13 mouse cellular contexts compared by ENCODE assay signal in genomic region chr12:7576081-7576480, GRCm38 (mm10).
"Had no signal": no experiment of that assay in that cellular context is flagged by ENCODE, and none has a peak within 500 bp of the region (broad histone marks: within the 10 kb centered on the region; RNA-seq: fewer than 3 reads in every experiment).

No protein-coding gene starts in this region.

- H3K9ac ChIP-seq: limb, embryonic 12.5 days; liver, embryonic 15.5 days; midbrain, embryonic 13.5 days had no signal

- H3K27ac ChIP-seq: kidney, postnatal 0 days; limb, embryonic 12.5 days; liver, embryonic 15.5 days; midbrain, embryonic 13.5 days; stomach, postnatal 0 days had no signal

- H3K27me3 ChIP-seq: limb, embryonic 12.5 days; liver, embryonic 15.5 days; midbrain, embryonic 13.5 days had no signal

- H3K36me3 ChIP-seq: limb, embryonic 12.5 days; liver, embryonic 15.5 days; midbrain, embryonic 13.5 days had no signal

- H3K4me1 ChIP-seq: limb, embryonic 12.5 days; liver, embryonic 15.5 days; midbrain, embryonic 13.5 days had no signal

- DNase-seq: kidney, postnatal 36 days; layer of hippocampus, adult 9-11 months; layer of hippocampus, postnatal 36 days; lung, adult 2 months; lung, postnatal 36 days; right cerebral cortex, adult 18-20 months; right cerebral cortex, postnatal 25 days; thymus, postnatal 4 days had no signal

- H3K4me3 ChIP-seq: limb, embryonic 12.5 days; liver, embryonic 15.5 days; midbrain, embryonic 13.5 days had no signal
